Mouse (Mus musculus): ENCODE measurements around the gene Tlr4. TPM values are rescaled to one million over a fixed set of nuclear protein-coding genes. Genes with fewer than 3 reads are reported as not detected.

Gene Tlr4
- polyA plus RNA-seq (2015; fragmentation: Nextera tagmentation; extraction: Ambion mirVana) = 0.64 and 0.78 TPM in 2 replicates

DNA sequence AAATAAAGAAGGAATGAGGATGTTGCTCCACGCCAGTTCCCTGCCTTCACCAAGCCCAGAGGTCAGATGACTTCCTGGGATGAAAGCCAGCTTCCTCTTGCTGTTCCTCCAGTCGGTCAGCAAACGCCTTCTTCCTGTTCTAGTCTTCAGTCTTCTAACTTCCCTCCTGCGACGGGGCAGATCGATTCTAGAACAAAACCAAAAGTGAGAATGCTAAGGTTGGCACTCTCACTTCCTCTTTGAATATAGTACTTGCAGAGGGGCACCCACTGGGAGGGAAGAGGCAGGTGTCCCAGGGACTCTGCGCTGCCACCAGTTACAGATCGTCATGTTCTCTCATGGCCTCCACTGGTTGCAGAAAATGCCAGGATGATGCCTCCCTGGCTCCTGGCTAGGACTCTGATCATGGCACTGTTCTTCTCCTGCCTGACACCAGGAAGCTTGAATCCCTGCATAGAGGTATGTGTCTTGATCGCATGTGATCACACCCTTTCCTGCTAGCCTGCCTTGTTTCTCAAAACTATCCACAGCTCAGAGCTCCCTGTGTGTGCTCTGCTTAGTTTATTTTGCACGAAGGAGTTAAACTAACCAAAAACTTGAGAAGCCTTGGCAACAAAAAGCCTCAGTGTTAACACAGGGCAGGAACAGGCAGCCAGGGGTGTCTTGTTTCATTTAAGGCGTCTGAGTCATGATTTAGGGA is at the start of gene Tlr4:
Gene Tlr4 (plus strand): TSS at position 122 of the 700 bp plus-strand sequence.
- Histone ChIP-seq H3K36me3 (ENCODE audit: control insufficient read depth, insufficient read depth) (no peaks in the 10 kb centered on the region), H3K4me3 (ENCODE audit: low read depth, low read length) (peak within 1 kb of the TSS; percentile 22), H3K27me3 (replicated peaks; ENCODE audit: control insufficient read depth, insufficient read depth, low read length) (no peaks in the 10 kb centered on the region), H3K4me2 (replicated peaks; ENCODE audit: low read depth) (peak within 1 kb of the TSS; percentile 57), H3K9me3 (ENCODE audit: control insufficient read depth) (no peaks in the 10 kb centered on the region), H3K9ac (ENCODE audit: low read depth, low read length) (no peak within 1 kb of the TSS), H3K4me1 (replicated peaks; ENCODE audit: control insufficient read depth, insufficient read depth, low read length) (no peaks in the 10 kb centered on the region), H3K27ac (ENCODE audit: low read depth, low read length) (peak within 1 kb of the TSS; percentile 24)
- ATAC-seq = peak; percentile 28; the same call in 1 of the 2 replicates
- TF ChIP-seq CTCF (IDR thresholded peaks at IDR 0.05; ENCODE audit: low read depth) = no peak
- 39% methylated on average over 11 of the region's 11 CpGs for WGBS

DNA sequence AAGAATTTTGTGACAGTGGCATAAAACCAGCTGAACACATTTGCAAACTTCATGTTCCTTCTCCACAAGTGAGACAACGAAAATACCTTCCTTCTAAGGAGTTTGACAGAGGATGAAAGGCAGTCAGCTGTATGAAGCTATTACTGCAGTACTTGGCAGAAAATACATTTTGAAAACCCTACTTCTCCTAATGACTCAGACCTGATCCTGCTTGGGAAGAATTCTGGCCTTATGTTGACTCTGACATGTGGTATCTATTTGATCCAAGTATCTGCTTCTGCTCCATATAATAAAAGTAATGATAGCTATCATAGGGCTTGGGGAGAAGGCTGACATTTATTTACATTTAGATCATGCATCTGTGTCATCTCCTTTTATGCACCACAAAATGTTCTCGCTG is 33.1 kb upstream of the Tlr4 start:
- Histone ChIP-seq H3K9me3 (ENCODE audit: control insufficient read depth) (no peaks in the 10 kb centered on the region), H3K4me2 (replicated peaks; ENCODE audit: low read depth) (no peak overlapping the region), H3K4me1 (replicated peaks; ENCODE audit: control insufficient read depth, insufficient read depth, low read length) (no peaks in the 10 kb centered on the region), H3K36me3 (ENCODE audit: control insufficient read depth, insufficient read depth) (no peaks in the 10 kb centered on the region), H3K4me3 (ENCODE audit: low read depth, low read length) (no peak overlapping the region), H3K27ac (ENCODE audit: low read depth, low read length) (no peak overlapping the region), H3K9ac (ENCODE audit: low read depth, low read length) (no peak overlapping the region), H3K27me3 (replicated peaks; ENCODE audit: control insufficient read depth, insufficient read depth, low read length) (no peaks in the 10 kb centered on the region)
- WGBS = 69% methylated on average over 2 of the region's 2 CpGs
- no peak for TF ChIP-seq CTCF (IDR thresholded peaks at IDR 0.05; ENCODE audit: low read depth)
- ATAC-seq = no peak

DNA sequence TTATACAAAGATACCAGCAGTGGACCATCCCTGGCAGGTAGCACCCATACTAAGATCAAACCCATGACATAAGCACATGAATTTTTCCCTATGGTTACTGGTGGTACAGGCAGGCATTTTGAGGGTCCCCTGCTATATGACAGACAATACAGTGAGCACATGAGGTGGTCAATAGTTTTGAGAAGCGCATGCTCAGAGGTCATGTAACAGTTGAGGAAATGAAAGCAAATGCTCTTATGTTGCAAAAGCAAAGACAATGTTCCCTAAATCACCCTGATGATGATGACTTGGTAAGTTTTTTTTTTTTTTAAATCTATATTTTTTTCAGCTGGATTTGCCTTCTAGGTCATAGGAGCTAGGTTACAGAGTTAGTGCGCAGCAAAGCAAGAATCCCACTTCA is 30.7 kb upstream of the Tlr4 start:
- H3K27me3 ChIP-seq (replicated peaks; ENCODE audit: control insufficient read depth, insufficient read depth, low read length) = no peaks in the 10 kb centered on the region
- no peak overlapping the region for H3K27ac ChIP-seq (ENCODE audit: low read depth, low read length)
- no peaks in the 10 kb centered on the region for H3K9me3 ChIP-seq (ENCODE audit: control insufficient read depth)
- TF ChIP-seq CTCF (IDR thresholded peaks at IDR 0.05; ENCODE audit: low read depth) = no peak
- 99% methylated on average over 2 of the region's 2 CpGs for WGBS
- H3K36me3 ChIP-seq (ENCODE audit: control insufficient read depth, insufficient read depth) = no peaks in the 10 kb centered on the region
- H3K9ac ChIP-seq (ENCODE audit: low read depth, low read length) = no peak overlapping the region
- H3K4me1 ChIP-seq (replicated peaks; ENCODE audit: control insufficient read depth, insufficient read depth, low read length) = no peaks in the 10 kb centered on the region
- no peak overlapping the region for H3K4me3 ChIP-seq (ENCODE audit: low read depth, low read length)
- no peak for ATAC-seq
- H3K4me2 ChIP-seq (replicated peaks; ENCODE audit: low read depth) = no peak overlapping the region

DNA sequence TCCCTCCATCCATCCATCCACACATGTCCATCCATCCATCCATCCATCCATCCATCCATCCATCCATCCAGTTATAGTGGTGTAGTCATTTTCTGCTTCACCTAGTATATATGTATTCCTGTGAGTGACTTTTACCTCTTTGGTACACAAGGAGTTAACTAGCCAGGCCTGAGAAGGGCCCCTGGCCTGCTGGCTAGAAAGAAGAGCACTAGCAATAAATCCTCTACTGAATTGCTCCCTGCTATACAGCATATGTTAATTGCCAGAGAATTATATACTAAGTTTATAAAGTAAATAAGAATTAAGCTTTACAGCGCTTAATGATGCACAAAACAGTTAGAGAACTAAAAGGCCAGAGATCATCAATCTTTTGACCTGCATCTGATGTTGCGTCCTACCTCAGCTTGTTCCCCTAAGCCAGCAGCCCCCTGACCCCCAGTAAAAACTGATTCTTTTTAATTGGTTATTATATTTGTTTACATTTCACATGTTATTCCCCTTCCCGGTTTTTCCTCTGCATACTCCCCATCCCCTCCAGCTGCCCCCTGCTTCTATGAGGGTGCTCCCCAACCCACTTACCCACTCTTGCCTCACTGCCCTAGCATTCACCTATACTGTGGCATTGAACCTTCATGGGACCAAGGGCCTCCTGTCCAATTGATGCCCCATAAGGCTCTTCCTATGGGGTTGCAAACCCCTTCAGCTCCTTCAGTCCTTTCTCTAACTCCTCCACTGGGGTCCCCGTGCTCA is 22.7 kb upstream of the Tlr4 start:
- no peak overlapping the region for H3K4me3 ChIP-seq (ENCODE audit: low read depth, low read length)
- no peaks in the 10 kb centered on the region for H3K36me3 ChIP-seq (ENCODE audit: control insufficient read depth, insufficient read depth)
- H3K27me3 ChIP-seq (replicated peaks; ENCODE audit: control insufficient read depth, insufficient read depth, low read length) = no peaks in the 10 kb centered on the region
- H3K9me3 ChIP-seq (ENCODE audit: control insufficient read depth) = no peaks in the 10 kb centered on the region
- H3K4me2 ChIP-seq (replicated peaks; ENCODE audit: low read depth) = no peak overlapping the region
- H3K4me1 ChIP-seq (replicated peaks; ENCODE audit: control insufficient read depth, insufficient read depth, low read length) = no peaks in the 10 kb centered on the region
- H3K27ac ChIP-seq (ENCODE audit: low read depth, low read length) = no peak overlapping the region
- H3K9ac ChIP-seq (ENCODE audit: low read depth, low read length) = no peak overlapping the region
- WGBS = 34% methylated on average over 4 of the region's 4 CpGs
- TF ChIP-seq CTCF (IDR thresholded peaks at IDR 0.05; ENCODE audit: low read depth) = no peak
- ATAC-seq = no peak

DNA sequence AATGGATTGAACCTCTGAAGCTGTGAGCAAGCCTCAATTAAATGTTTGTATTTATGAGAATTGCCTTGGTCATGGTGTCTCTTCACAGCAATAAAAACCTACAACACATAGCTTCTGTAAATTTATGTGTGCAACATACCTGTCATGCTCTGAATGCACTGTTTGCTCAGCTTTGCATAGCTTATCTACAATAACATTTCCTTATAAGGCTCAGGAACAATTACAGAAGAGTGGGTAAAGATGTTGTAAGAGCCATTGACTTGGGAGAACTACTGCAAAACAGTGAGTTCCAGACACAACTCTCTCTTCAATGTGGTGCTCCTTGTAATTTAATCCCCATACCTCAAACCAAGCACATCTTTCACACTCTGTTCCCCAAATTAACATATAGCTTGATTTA is 21.6 kb upstream of the Tlr4 start:
- no peak for ATAC-seq
- TF ChIP-seq CTCF (IDR thresholded peaks at IDR 0.05; ENCODE audit: low read depth) = no peak
- Histone ChIP-seq H3K4me3 (ENCODE audit: low read depth, low read length) (no peak overlapping the region), H3K9me3 (ENCODE audit: control insufficient read depth) (no peaks in the 10 kb centered on the region), H3K4me2 (replicated peaks; ENCODE audit: low read depth) (no peak overlapping the region), H3K27me3 (replicated peaks; ENCODE audit: control insufficient read depth, insufficient read depth, low read length) (no peaks in the 10 kb centered on the region), H3K36me3 (ENCODE audit: control insufficient read depth, insufficient read depth) (no peaks in the 10 kb centered on the region), H3K9ac (ENCODE audit: low read depth, low read length) (no peak overlapping the region), H3K4me1 (replicated peaks; ENCODE audit: control insufficient read depth, insufficient read depth, low read length) (no peaks in the 10 kb centered on the region), H3K27ac (ENCODE audit: low read depth, low read length) (no peak overlapping the region)

DNA sequence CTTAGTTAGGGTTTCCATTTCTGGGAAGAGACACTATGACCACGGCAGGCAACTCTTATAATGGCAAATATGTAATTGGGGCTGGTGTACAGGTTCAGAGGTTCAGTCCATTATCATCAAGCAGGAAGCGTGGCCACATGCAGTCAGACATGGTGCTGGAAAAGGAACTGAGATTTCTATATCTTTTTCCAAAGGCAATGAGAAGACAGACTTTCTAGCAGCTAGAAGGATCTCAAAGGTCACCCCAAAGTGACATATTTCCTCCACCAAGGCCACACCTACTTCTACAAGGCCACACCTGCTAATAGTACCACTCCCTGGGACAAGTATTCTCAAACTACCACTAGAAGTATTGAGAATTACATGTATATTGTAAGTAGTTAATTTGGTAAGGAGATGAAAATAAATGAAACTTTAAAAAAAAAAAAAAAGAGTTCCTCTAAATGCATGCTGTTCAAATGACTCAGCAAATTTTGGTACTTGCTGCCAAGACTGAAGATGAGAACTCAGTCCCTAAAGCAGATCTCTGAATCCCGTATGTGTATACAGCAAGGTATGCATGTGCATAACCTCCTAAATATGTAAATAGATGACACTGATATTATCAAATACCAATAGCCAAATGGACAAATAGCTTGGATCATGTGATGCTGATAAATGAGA is 10.9 kb upstream of the Tlr4 start:
- no peak for ATAC-seq
- no peaks in the 10 kb centered on the region for H3K27me3 ChIP-seq (replicated peaks; ENCODE audit: control insufficient read depth, insufficient read depth, low read length)
- H3K4me2 ChIP-seq (replicated peaks; ENCODE audit: low read depth) = no peak overlapping the region
- H3K4me1 ChIP-seq (replicated peaks; ENCODE audit: control insufficient read depth, insufficient read depth, low read length) = no peaks in the 10 kb centered on the region
- WGBS = 78% methylated on average over 3 of the region's 3 CpGs
- no peaks in the 10 kb centered on the region for H3K36me3 ChIP-seq (ENCODE audit: control insufficient read depth, insufficient read depth)
- no peaks in the 10 kb centered on the region for H3K9me3 ChIP-seq (ENCODE audit: control insufficient read depth)
- no peak overlapping the region for H3K4me3 ChIP-seq (ENCODE audit: low read depth, low read length)
- no peak overlapping the region for H3K27ac ChIP-seq (ENCODE audit: low read depth, low read length)
- no peak overlapping the region for H3K9ac ChIP-seq (ENCODE audit: low read depth, low read length)
- TF ChIP-seq CTCF (IDR thresholded peaks at IDR 0.05; ENCODE audit: low read depth) = no peak
